Comparison of ENCODE assay signal across 8 mouse cellular contexts in genomic region chr3:55095968-55096654, GRCm38 (mm10). TPM values are rescaled to one million over a fixed set of nuclear protein-coding genes. Genes with fewer than 3 reads are reported as not detected.
DNase-seq lines count a peak whose midpoint lies in the region; ATAC-seq and TF ChIP-seq lines count a peak whose summit lies in the region.

No protein-coding gene starts in this region.

- H3K9me3 ChIP-seq in kidney, postnatal 0 days (replicated peaks; ENCODE audit: low read length) = no peaks in the 10 kb centered on the region
- no peaks in the 10 kb centered on the region for H3K9me3 ChIP-seq in neural tube, embryonic 13.5 days

- DNase-seq in kidney, postnatal 0 days (ENCODE audit: low spot score) = peak; percentile 85
- DNase-seq in kidney, postnatal 25 days = no peak
- DNase-seq in adrenal gland, postnatal 25 days = peak; percentile 31
- DNase-seq in gastrocnemius, postnatal 10 days = peak; percentile 44
- DNase-seq in layer of hippocampus, adult 8-10 months (ENCODE audit: low spot score in 2 of 2) = peak; percentile 54 to 72
- DNase-seq in natural killer cell, adult 2 months (ENCODE audit: low spot score in 2 of 2) = no peak

- WGBS in kidney, postnatal 0 days = 37% methylated on average over 8 of the region's 8 CpGs
- 29% methylated on average over 8 of the region's 8 CpGs for WGBS in neural tube, embryonic 13.5 days

- no peak overlapping the region for H3K4me3 ChIP-seq in kidney, postnatal 0 days (replicated peaks; ENCODE audit: low read depth, low read length)
- no peak overlapping the region for H3K4me3 ChIP-seq in neural tube, embryonic 13.5 days

- H3K27ac ChIP-seq in kidney, postnatal 0 days = peak overlapping the region; percentile 64
- H3K27ac ChIP-seq in neural tube, embryonic 13.5 days (replicated peaks) = peak overlapping the region; percentile 64

- TF ChIP-seq CTCF in kidney, postnatal 0 days (IDR thresholded peaks at IDR 0.05; ENCODE audit: low read depth) = peak; percentile 26; the same call in 1 of the 2 replicates

- H3K9ac ChIP-seq in kidney, postnatal 0 days (ENCODE audit: low read depth, low read length) = no peak overlapping the region
- H3K9ac ChIP-seq in neural tube, embryonic 13.5 days = no peak overlapping the region

- no peak for ATAC-seq in kidney, postnatal 0 days (replicated peaks; ENCODE audit: low FRiP score, low read depth)
- peak; percentile 81 for ATAC-seq in neural tube, embryonic 13.5 days (ENCODE audit: low read depth)
- no peak for ATAC-seq in megakaryocyte, adult 5-6 weeks (ENCODE audit: poor library complexity, severe bottlenecking)

- no peak overlapping the region for H3K4me2 ChIP-seq in kidney, postnatal 0 days (ENCODE audit: low read length)
- H3K4me2 ChIP-seq in neural tube, embryonic 13.5 days = 0 out of 2 replicates have a peak overlapping the region, but pooled peaks have one; percentile 4

- H3K36me3 ChIP-seq in kidney, postnatal 0 days (ENCODE audit: insufficient read depth, low read length) = no peaks in the 10 kb centered on the region
- H3K36me3 ChIP-seq in neural tube, embryonic 13.5 days = no peaks in the 10 kb centered on the region

- H3K4me1 ChIP-seq in kidney, postnatal 0 days (replicated peaks; ENCODE audit: insufficient read depth, low read length) = no peaks in the 10 kb centered on the region
- peaks cover 27% of the 10 kb centered on the region for H3K4me1 ChIP-seq in neural tube, embryonic 13.5 days (replicated peaks)

- H3K27me3 ChIP-seq in kidney, postnatal 0 days (ENCODE audit: insufficient read depth, low read length) = no peaks in the 10 kb centered on the region
- no peaks in the 10 kb centered on the region for H3K27me3 ChIP-seq in neural tube, embryonic 13.5 days

RNA-seq across cellular contexts. Expression of gene Spg20, which starts 15.8 kb away (rescaled TPM):
- 29.5 and 33.3 TPM in 2 replicates for polyA plus RNA-seq in kidney, postnatal 0 days (2015; fragmentation: Nextera tagmentation; extraction: Ambion mirVana)
- total RNA-seq in adrenal gland, postnatal 25 days (2021) = 40.9 and 57.9 TPM in 2 replicates
- 10 to 100 TPM; 48.4 to 52.6 TPM for total RNA-seq in gastrocnemius, postnatal 10 days (2021)
- 10 to 100 TPM; 41.3 to 56.1 (median 50.2) TPM for total RNA-seq in layer of hippocampus, adult 8-10 months (2022)
- 20.2 and 24.8 TPM in 2 replicates for polyA plus RNA-seq in neural tube, embryonic 13.5 days (2015; fragmentation: Nextera tagmentation; extraction: Ambion mirVana)
- 6.0 and 7.0 TPM in 2 replicates for total RNA-seq in megakaryocyte, adult 5-6 weeks (2015)
- total RNA-seq in megakaryocyte, adult 5-6 weeks (2017) = 8.3 and 10.1 TPM in 2 replicates

RNA-seq across cellular contexts. Expression of gene Ccna1, which starts 40.8 kb away (rescaled TPM):
- polyA plus RNA-seq in kidney, postnatal 0 days (2015; fragmentation: Nextera tagmentation; extraction: Ambion mirVana) = 1.4 and 1.6 TPM in 2 replicates
- not detected in 2 replicates for total RNA-seq in adrenal gland, postnatal 25 days (2021)
- under 1 TPM in 1 of 2 experiments, not detected in 1; 0.16 TPM for total RNA-seq in gastrocnemius, postnatal 10 days (2021)
- 1 to 10 TPM; 2.1 to 4.2 (median 2.6) TPM for total RNA-seq in layer of hippocampus, adult 8-10 months (2022)
- polyA plus RNA-seq in neural tube, embryonic 13.5 days (2015; fragmentation: Nextera tagmentation; extraction: Ambion mirVana) = 0.56 and 0.66 TPM in 2 replicates
- total RNA-seq in megakaryocyte, adult 5-6 weeks (2015) = not detected in 2 replicates
- total RNA-seq in megakaryocyte, adult 5-6 weeks (2017) = not detected in 2 replicates

RNA-seq across cellular contexts. Expression of gene Ccdc169, which starts 41.0 kb away (rescaled TPM):
- polyA plus RNA-seq in kidney, postnatal 0 days (2015; fragmentation: Nextera tagmentation; extraction: Ambion mirVana) = 0.20 and 0.28 TPM in 2 replicates
- not detected in 2 replicates for total RNA-seq in adrenal gland, postnatal 25 days (2021)
- under 1 TPM; 0.14 to 0.16 TPM for total RNA-seq in gastrocnemius, postnatal 10 days (2021)
- under 1 TPM; 0.23 to 0.97 (median 0.66) TPM for total RNA-seq in layer of hippocampus, adult 8-10 months (2022)
- polyA plus RNA-seq in neural tube, embryonic 13.5 days (2015; fragmentation: Nextera tagmentation; extraction: Ambion mirVana) = not detected in 2 replicates
- not detected in 2 replicates for total RNA-seq in megakaryocyte, adult 5-6 weeks (2015)
- total RNA-seq in megakaryocyte, adult 5-6 weeks (2017) = not detected in 2 replicates

Comparison
In these comparisons a context has a peak if more than half of its experiments do, and no peak if none do; other contexts are left out.
1. DNase-seq: peak in kidney, postnatal 0 days (single experiment), adrenal gland, postnatal 25 days (single experiment), gastrocnemius, postnatal 10 days (single experiment) and layer of hippocampus, adult 8-10 months (2 of 2); none in kidney, postnatal 25 days (0 of 2) and natural killer cell, adult 2 months (0 of 2).